Mouse (Mus musculus) stomach, postnatal 0 days (tissue): ENCODE data around the gene Plekhg3.

Source experiments
- CTCF ChIP-seq: IDR thresholded peaks from 2 replicates; pipeline ENCODE4 v1.5.1; 2016; ENCODE audit warnings: antibody characterized with exemption, low read depth, mild to moderate bottlenecking, moderate library complexity
- EP300 ChIP-seq: optimal IDR thresholded peaks from 2 replicates; pipeline ENCODE3; 2016; ENCODE audit warnings: antibody characterized with exemption

DNA sequence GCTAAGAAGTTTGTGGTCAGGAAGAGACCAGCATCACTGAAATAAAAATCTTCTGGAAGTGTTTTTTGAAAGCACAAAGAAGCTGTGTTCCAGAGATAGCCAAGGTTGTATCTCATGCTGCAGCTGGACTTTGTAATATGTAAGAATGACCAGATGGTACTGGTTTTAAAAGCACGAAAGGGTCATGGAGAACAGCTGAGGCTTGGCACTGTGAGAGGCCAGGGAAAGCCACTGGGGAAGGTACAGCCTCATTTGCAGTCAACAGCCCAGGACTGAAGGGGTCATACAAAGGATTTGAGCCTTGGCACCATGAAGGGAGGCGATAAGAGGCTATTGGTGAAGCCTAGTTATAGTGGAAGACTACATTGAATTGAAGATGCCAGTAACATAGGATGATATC, 48.2 kb upstream of the Plekhg3 start:
- TF ChIP-seq CTCF (no peak), EP300 (no peak)
